ENCODE assay signal across 13 mouse cellular contexts in genomic region chr4:119115611-119116070, GRCm38 (mm10). TPM values are rescaled to one million over a fixed set of nuclear protein-coding genes. Genes with fewer than 3 reads are reported as not detected.
DNase-seq lines count a peak whose midpoint lies in the region; ATAC-seq and TF ChIP-seq lines count a peak whose summit lies in the region.
"Had no signal": no experiment of that assay in that cellular context is flagged by ENCODE, and none has a peak within 500 bp of the region (broad histone marks: within the 10 kb centered on the region; RNA-seq: fewer than 3 reads in every experiment).

No protein-coding gene starts in this region.

- WGBS in lung, adult 2 months: 41% methylated on average over 6 of the region's 6 CpGs
- 34% methylated on average over 6 of the region's 6 CpGs for WGBS in heart, embryonic 16.5 days
- 25% methylated on average over 6 of the region's 6 CpGs for WGBS in small intestine, adult 2 months

- no peak for TF ChIP-seq CTCF in lung, adult 2 months (IDR thresholded peaks at IDR 0.05; ENCODE audit: insufficient read depth, low read length)
- no peak for TF ChIP-seq CTCF in small intestine, adult 2 months (IDR thresholded peaks at IDR 0.05; ENCODE audit: extremely low read depth, insufficient read length, insufficient replicate concordance, low read depth, low read length)

- H3K36me3 ChIP-seq in heart, embryonic 16.5 days (ENCODE audit: control insufficient read depth, insufficient read depth): peaks cover 4% of the 10 kb centered on the region
- H3K36me3 ChIP-seq in small intestine, adult 2 months (ENCODE audit: control insufficient read depth, insufficient read depth, low read length): no peaks in the 10 kb centered on the region
- H3K36me3 ChIP-seq: hindbrain, embryonic 15.5 days had no signal

- H3K4me1 ChIP-seq in lung, adult 2 months (ENCODE audit: control insufficient read depth, insufficient read depth, low read length): 0 out of 2 replicates have a peak, but pooled peaks cover 4% of the 10 kb centered on the region
- H3K4me1 ChIP-seq in heart, embryonic 16.5 days (ENCODE audit: control insufficient read depth, insufficient read depth, low read length): peaks cover 97% of the 10 kb centered on the region
- H3K4me1 ChIP-seq in small intestine, adult 2 months (ENCODE audit: control insufficient read depth, insufficient read depth, insufficient read length, low read length): peaks cover 6% of the 10 kb centered on the region; the same call in 1 of the 2 replicates

- H3K9ac ChIP-seq in heart, embryonic 16.5 days (ENCODE audit: low read length): peak overlapping the region; percentile 56
- H3K9ac ChIP-seq: forebrain, embryonic 12.5 days; hindbrain, embryonic 15.5 days; midbrain, embryonic 13.5 days had no signal

- no peak for TF ChIP-seq POLR2A in lung, adult 2 months (IDR thresholded peaks at IDR 0.05; ENCODE audit: borderline replicate concordance, extremely low read depth, low read depth, low read length)
- TF ChIP-seq POLR2A in small intestine, adult 2 months (IDR thresholded peaks at IDR 0.05; ENCODE audit: low read depth, low read length): no peak

- ATAC-seq in heart, embryonic 16.5 days (replicated peaks; ENCODE audit: extremely low read depth, insufficient read depth, low FRiP score): peak; percentile 78
- ATAC-seq: midbrain, embryonic 13.5 days had no signal

- H3K4me2 ChIP-seq in heart, embryonic 16.5 days (ENCODE audit: low read depth, low read length): peak overlapping the region; percentile 46
- H3K4me2 ChIP-seq: forebrain, embryonic 12.5 days; hindbrain, embryonic 15.5 days; midbrain, embryonic 13.5 days had no signal

- H3K4me3 ChIP-seq in lung, adult 2 months (replicated peaks; ENCODE audit: extremely low read depth, low read depth, low read length): no peak overlapping the region
- H3K4me3 ChIP-seq in heart, embryonic 16.5 days (ENCODE audit: low read length): no peak overlapping the region
- 0 out of 2 replicates have a peak overlapping the region, but pooled peaks have one; percentile 7 for H3K4me3 ChIP-seq in small intestine, adult 2 months (ENCODE audit: low read depth, low read length)
- H3K4me3 ChIP-seq: forebrain, embryonic 12.5 days; hindbrain, embryonic 15.5 days; midbrain, embryonic 13.5 days had no signal

- H3K27ac ChIP-seq in heart, embryonic 16.5 days (ENCODE audit: low read length): peak overlapping the region; percentile 94
- peak overlapping the region; percentile 77 for H3K27ac ChIP-seq in small intestine, adult 2 months (ENCODE audit: insufficient read depth, low read depth, low read length)
- H3K27ac ChIP-seq: forebrain, embryonic 12.5 days; hindbrain, embryonic 15.5 days; midbrain, embryonic 13.5 days had no signal

- peak; percentile 35 for DNase-seq in lung, postnatal 36 days
- DNase-seq in lung, adult 2 months: no peak
- peak; percentile 49 for DNase-seq in kidney, postnatal 14 days
- no peak for DNase-seq in layer of hippocampus, postnatal 14 days (ENCODE audit: low spot score in 2 of 2)
- DNase-seq in adrenal gland, postnatal 4 days (ENCODE audit: low spot score in 2 of 2): no peak
- DNase-seq in retina, postnatal 1 day: no peak
- DNase-seq: adrenal gland, postnatal 14 days; cerebellum, postnatal 10 days had no signal

- no peaks in the 10 kb centered on the region for H3K27me3 ChIP-seq in heart, embryonic 16.5 days (ENCODE audit: control insufficient read depth, insufficient read depth, low read length)
- no peaks in the 10 kb centered on the region for H3K27me3 ChIP-seq in small intestine, adult 2 months (ENCODE audit: control insufficient read depth, insufficient read depth, low read length)
- H3K27me3 ChIP-seq: forebrain, embryonic 12.5 days; hindbrain, embryonic 15.5 days; midbrain, embryonic 13.5 days had no signal

- H3K9me3 ChIP-seq in heart, embryonic 16.5 days (replicated peaks; ENCODE audit: control insufficient read depth, low read length): no peaks in the 10 kb centered on the region
- H3K9me3 ChIP-seq: forebrain, embryonic 12.5 days; hindbrain, embryonic 15.5 days; midbrain, embryonic 13.5 days had no signal

RNA-seq across cellular contexts. Expression of gene Slc2a1, which starts 7.1 kb away (rescaled TPM):
- 32.0 and 39.0 TPM in 2 replicates for polyA plus RNA-seq in lung, adult 2 months (2012; rRNA removed)
- polyA plus RNA-seq in heart, embryonic 16.5 days (2015; fragmentation: Nextera tagmentation; extraction: Ambion mirVana): 129 and 136 TPM in 2 replicates
- 20.1 and 24.1 TPM in 2 replicates for polyA plus RNA-seq in small intestine, adult 2 months (2012; rRNA removed)
- total RNA-seq in layer of hippocampus, postnatal 14 days (2021): 100 to 1,000 TPM in 1 of 2 experiments, 10 to 100 TPM in 1; 89.7 to 110 TPM
- 10 to 100 TPM; 13.0 to 15.5 TPM for total RNA-seq in adrenal gland, postnatal 4 days (2021)

RNA-seq across cellular contexts. Expression of gene Zfp691, which starts 58.4 kb away (rescaled TPM):
- polyA plus RNA-seq in lung, adult 2 months (2012; rRNA removed): 8.9 and 10.1 TPM in 2 replicates
- 7.7 and 10.8 TPM in 2 replicates for polyA plus RNA-seq in heart, embryonic 16.5 days (2015; fragmentation: Nextera tagmentation; extraction: Ambion mirVana)
- polyA plus RNA-seq in small intestine, adult 2 months (2012; rRNA removed): 4.2 and 6.2 TPM in 2 replicates
- 10 to 100 TPM in 1 of 2 experiments, 1 to 10 TPM in 1; 7.3 to 11.0 TPM for total RNA-seq in layer of hippocampus, postnatal 14 days (2021)
- 10 to 100 TPM; 12.2 to 16.2 TPM for total RNA-seq in adrenal gland, postnatal 4 days (2021)

Comparison
In these comparisons a context has a peak if more than half of its experiments do, and no peak if none do; other contexts are left out.
1. DNase-seq: peak in lung, postnatal 36 days (single experiment) and kidney, postnatal 14 days (single experiment); none in lung, adult 2 months (single experiment), layer of hippocampus, postnatal 14 days (0 of 2), adrenal gland, postnatal 4 days (0 of 2) and retina, postnatal 1 day (single experiment).